Mouse (Mus musculus) myocyte (in vitro differentiated cells): ENCODE data around the gene Brat1. TPM values are rescaled to one million over a fixed set of nuclear protein-coding genes. Genes with fewer than 3 reads are reported as not detected.
"Not testable (repeated sequence)": the region's sequence is repeated elsewhere in the genome, so short reads cannot be mapped to it uniquely, and the experiment has no call there.

Source experiments
- H3K27me3 ChIP-seq: one replicate; pipeline ENCODE4 v1.6.1; 2011; ENCODE audit not compliant: control insufficient read depth, insufficient read depth, insufficient read length
- H3K36me3 ChIP-seq: one replicate; pipeline ENCODE4 v1.6.1; 2011; ENCODE audit not compliant: control insufficient read depth, insufficient read depth
- H3K4me2 ChIP-seq: one replicate; pipeline ENCODE4 v1.6.1; 2011; ENCODE audit warnings: low read depth, control low read depth
- H3K4me3 ChIP-seq: one replicate; pipeline ENCODE4 v1.5.1; 2011; ENCODE audit warnings: mild to moderate bottlenecking, control low read depth, moderate library complexity
- H3K79me2 ChIP-seq: one replicate; pipeline ENCODE4 v1.6.1; 2011; ENCODE audit not compliant: control insufficient read depth, insufficient read depth
- H3ac ChIP-seq: one replicate; pipeline ENCODE4 v1.6.1; 2011; ENCODE audit not compliant: control insufficient read depth, insufficient read length
- CEBPB ChIP-seq: IDR thresholded peaks from 2 replicates; pipeline ENCODE4 v1.6.1; 2011; ENCODE audit warnings: mild to moderate bottlenecking, moderate library complexity; ENCODE audit not compliant: poor library complexity, insufficient read depth, severe bottlenecking
- E2F4 ChIP-seq: IDR thresholded peaks from one replicate; pipeline ENCODE4 v1.6.1; 2011; ENCODE audit warnings: mild to moderate bottlenecking, control low read depth, moderate library complexity; ENCODE audit not compliant: insufficient read depth
- MAX ChIP-seq: IDR thresholded peaks from one replicate; pipeline ENCODE4 v1.6.1; 2011; ENCODE audit warnings: low read depth, mild to moderate bottlenecking, control low read depth
- MYOD1 ChIP-seq, 3 experiments: IDR thresholded peaks; one replicate each; pipeline ENCODE4 v1.6.1; 2011; ENCODE audit warnings: control low read depth in 2 of 3, low read depth in 2 of 3, mild to moderate bottlenecking in 2 of 3, moderate library complexity in 1 of 3; ENCODE audit not compliant: insufficient read length in 2 of 3, control insufficient read depth in 1 of 3
- POLR2A ChIP-seq: IDR thresholded peaks from one replicate; pipeline ENCODE4 v1.6.1; 2011; ENCODE audit warnings: low read depth, mild to moderate bottlenecking, control low read depth, moderate library complexity; ENCODE audit not compliant: insufficient read length
- POLR2AphosphoS2 ChIP-seq: IDR thresholded peaks from one replicate; pipeline ENCODE4 v1.6.1; 2011; ENCODE audit warnings: low read depth, control low read depth; ENCODE audit not compliant: insufficient read length
- REST ChIP-seq: IDR thresholded peaks from one replicate; pipeline ENCODE4 v1.6.1; 2011; ENCODE audit warnings: mild to moderate bottlenecking, control low read depth, moderate library complexity; ENCODE audit not compliant: insufficient read depth, insufficient read length
- SRF ChIP-seq: IDR thresholded peaks from one replicate; pipeline ENCODE4 v1.6.1; 2011; ENCODE audit warnings: low read depth; ENCODE audit not compliant: control insufficient read depth, insufficient read length
- TCF12 ChIP-seq: IDR thresholded peaks from one replicate; pipeline ENCODE4 v1.6.1; 2011; ENCODE audit warnings: mild to moderate bottlenecking, control low read depth; ENCODE audit not compliant: poor library complexity, insufficient read depth, severe bottlenecking
- TCF3 ChIP-seq: IDR thresholded peaks from one replicate; pipeline ENCODE4 v1.6.1; 2011; ENCODE audit warnings: low read depth, control low read depth; ENCODE audit not compliant: insufficient read length
- USF1 ChIP-seq: IDR thresholded peaks from one replicate; pipeline ENCODE4 v1.6.1; 2011; ENCODE audit warnings: low read depth, mild to moderate bottlenecking, control low read depth, moderate library complexity
- polyA plus RNA-seq: library from polyadenylated mRNA; unstranded; fragments of >200 nt; fragmentation: generic; extraction: Trizol; gene quantifications from one replicate; pipeline ENCODE4 v1.2.1, GENCODE M21; 2012; ENCODE audit warnings: missing spikeins

Brat1 gene
- polyA plus RNA-seq, 1 experiment = 14.2 TPM

- Histone ChIP-seq H3K36me3 (no peaks in the 10 kb centered on the region), H3K79me2 (no peaks in the 10 kb centered on the region), H3K27me3 (no peaks in the 10 kb centered on the region), H3K4me2 (no peak overlapping the region), H3ac (no peak overlapping the region), H3K4me3 (no peak overlapping the region)
- TF ChIP-seq E2F4 (no peak), POLR2AphosphoS2 (no peak), POLR2A (no peak), SRF (no peak), MAX (no peak), USF1 (no peak), MYOD1 (IDR thresholded peaks at IDR 0.05; ENCODE audit: control insufficient read depth in 1 of 3, insufficient read length in 2 of 3, low read depth in 2 of 3) (no peak), REST (no peak), CEBPB (no peak), TCF12 (no peak)
Measured at GRCm38 (mm10) chr5:140661875-140662643, 42.8 kb upstream of the Brat1 start.

GRCm38 (mm10) chr5:140662741-140663592, 41.8 kb upstream of the Brat1 start:
- H3K79me2 ChIP-seq = no peaks in the 10 kb centered on the region
- no peaks in the 10 kb centered on the region for H3K27me3 ChIP-seq
- TF ChIP-seq POLR2AphosphoS2 = no peak
- TF ChIP-seq TCF3 = no peak
- TF ChIP-seq E2F4 = no peak
- TF ChIP-seq SRF = no peak
- no peak overlapping the region for H3K4me2 ChIP-seq
- no peak overlapping the region for H3K4me3 ChIP-seq
- no peaks in the 10 kb centered on the region for H3K36me3 ChIP-seq
- no peak overlapping the region for H3ac ChIP-seq

- H3K36me3 ChIP-seq = no peaks in the 10 kb centered on the region
- TF ChIP-seq MYOD1 (IDR thresholded peaks at IDR 0.05; ENCODE audit: control insufficient read depth in 1 of 3, insufficient read length in 2 of 3, low read depth in 2 of 3) (no peak), SRF (no peak)
- no peak overlapping the region for H3ac ChIP-seq
- no peak overlapping the region for H3K4me3 ChIP-seq
- H3K79me2 ChIP-seq = no peaks in the 10 kb centered on the region
- H3K27me3 ChIP-seq = no peaks in the 10 kb centered on the region
- H3K4me2 ChIP-seq = no peak overlapping the region
Measured at GRCm38 (mm10) chr5:140663621-140664180, 41.1 kb upstream of the Brat1 start.

- H3ac ChIP-seq = no peak overlapping the region
- TF ChIP-seq MAX = no peak
- no peak for TF ChIP-seq E2F4
- no peak for TF ChIP-seq POLR2AphosphoS2
- TF ChIP-seq POLR2A = no peak
- TF ChIP-seq USF1 = no peak
- TF ChIP-seq TCF3 = no peak
- H3K79me2 ChIP-seq = no peaks in the 10 kb centered on the region
- no peaks in the 10 kb centered on the region for H3K36me3 ChIP-seq
- H3K4me3 ChIP-seq = no peak overlapping the region
- H3K4me2 ChIP-seq = no peak overlapping the region
- no peaks in the 10 kb centered on the region for H3K27me3 ChIP-seq
Measured at GRCm38 (mm10) chr5:140672115-140672514, 32.7 kb upstream of the Brat1 start.

GRCm38 (mm10) chr5:140672603-140673002, 32.2 kb upstream of the Brat1 start:
- not testable (repeated sequence) for H3K4me3 ChIP-seq, H3K36me3 ChIP-seq, H3ac ChIP-seq, H3K79me2 ChIP-seq, H3K4me2 ChIP-seq, H3K27me3 ChIP-seq

- Histone ChIP-seq H3ac (no peak overlapping the region), H3K27me3 (no peaks in the 10 kb centered on the region), H3K36me3 (no peaks in the 10 kb centered on the region), H3K79me2 (no peaks in the 10 kb centered on the region), H3K4me3 (no peak overlapping the region), H3K4me2 (no peak overlapping the region)
- TF ChIP-seq USF1 = no peak
- TF ChIP-seq POLR2AphosphoS2 = no peak
- TF ChIP-seq SRF = no peak
- no peak for TF ChIP-seq TCF3
- no peak for TF ChIP-seq REST
Measured at GRCm38 (mm10) chr5:140674036-140674435, 30.8 kb upstream of the Brat1 start.
